Mouse (Mus musculus) embryonic stem cell, embryonic (primary cell): ENCODE results near the gene Ffar3.

ENCODE experiments used
- CTCF ChIA-PET, 4 experiments: fragments of 300-600 bp in 2 of 4; fragments of 350-600 bp in 2 of 4; sonication (Branson Sonifier 250); formaldehyde crosslinking; loops; one replicate each; lab custom pipeline; 2022; ENCODE audit warnings: inconsistent platforms in 2 of 4; lab: Charles Lee
- POLR2A ChIA-PET, 4 experiments: fragments of 300-600 bp in 2 of 4; fragments of 350-600 bp in 2 of 4; sonication (Branson Sonifier 250); formaldehyde crosslinking; loops; one replicate each; lab custom pipeline; 2022; ENCODE audit warnings: antibody characterized with exemption in 4 of 4, inconsistent platforms in 1 of 4; lab: Charles Lee

Gene Ffar3

DNA sequence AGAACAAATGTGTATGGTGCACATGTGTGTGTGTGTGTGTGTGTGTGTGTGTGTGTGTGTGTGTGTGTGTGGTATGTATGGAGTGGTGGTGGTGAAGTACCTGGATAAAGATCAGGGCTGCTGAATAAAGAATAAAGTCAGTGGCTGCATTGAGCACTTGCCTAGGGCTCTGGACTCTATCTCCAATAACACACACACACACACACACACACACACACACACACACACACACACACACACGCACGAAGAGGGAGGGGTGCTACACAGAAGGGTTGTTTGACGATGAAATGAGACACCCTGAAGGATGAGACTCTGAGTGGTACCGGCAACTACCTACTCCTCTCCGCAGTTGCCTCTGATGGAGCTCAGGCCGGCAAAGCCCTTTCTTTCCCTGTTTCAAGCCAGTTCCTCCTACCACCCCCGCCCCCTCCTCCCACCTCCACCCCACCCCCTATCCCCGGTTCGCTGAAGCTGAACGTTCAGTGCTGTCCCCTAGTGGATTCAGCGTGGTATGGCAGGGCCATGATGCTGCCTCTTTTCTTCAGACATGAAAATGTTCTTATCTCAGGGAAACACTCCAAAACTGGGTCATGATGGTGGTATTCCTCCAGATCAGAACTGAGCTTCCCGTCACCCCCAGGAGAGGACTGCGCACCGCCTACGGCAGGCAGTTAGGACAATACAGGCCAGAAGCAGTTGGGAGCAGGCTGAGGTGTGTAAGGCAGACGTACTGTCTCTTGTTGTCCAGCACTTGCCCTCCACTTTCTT is 3.8 kb upstream of the Ffar3 start:
- ChIA-PET POLR2A (interaction anchor here (0.5 to 3.1 kb wide), 40 partner anchors 9 to 411 kb away, joined by 3 to 20 read pairs (median 4); partner anchors contain the start of genes Fam187b (in 2 of the 4), Lsr (in 2 of the 4), Ffar2 (in 1 of the 4) and Usf2 (in 1 of the 4)), CTCF (interaction anchor here (0.5 to 6.7 kb wide), 76 partner anchors 8 to 1455 kb away, joined by 3 to 202 read pairs (median 4); partner anchors contain the start of genes Cd22 (in 1 of the 4), Etv2 (in 1 of the 4), Fam187b (in 1 of the 4) and Ffar2 (in 1 of the 4))

DNA sequence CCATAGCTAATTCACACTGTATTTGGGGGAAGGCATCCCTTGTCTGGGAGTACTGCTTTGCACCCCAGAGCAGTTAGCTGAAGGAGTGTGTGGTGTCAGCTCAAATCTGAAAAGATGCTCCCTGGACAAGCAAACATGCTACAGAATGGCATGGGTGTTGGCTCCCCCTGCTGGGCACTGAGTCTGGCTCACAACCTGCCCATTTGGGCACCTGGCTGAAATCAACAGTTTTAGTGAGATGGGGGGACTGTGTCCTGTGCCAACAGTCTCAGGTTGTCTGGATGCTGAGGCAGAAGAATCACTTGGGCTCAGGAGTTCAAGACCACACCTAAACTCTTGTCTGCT is 3.3 kb upstream of the Ffar3 start:
- ChIA-PET POLR2A (interaction anchor here (0.5 to 3.1 kb wide), 39 partner anchors 8 to 247 kb away, joined by 3 to 20 read pairs (median 5); partner anchors contain the start of genes Fam187b (in 2 of the 4), Lsr (in 2 of the 4) and Upk1a (in 1 of the 4)), CTCF (interaction anchor here (0.6 to 6.7 kb wide), 72 partner anchors 9 to 814 kb away, joined by 3 to 202 read pairs (median 4); partner anchors contain the start of genes Cd22 (in 1 of the 4), Cox7a1 (in 1 of the 4), Etv2 (in 1 of the 4) and Fam187b (in 1 of the 4))

DNA sequence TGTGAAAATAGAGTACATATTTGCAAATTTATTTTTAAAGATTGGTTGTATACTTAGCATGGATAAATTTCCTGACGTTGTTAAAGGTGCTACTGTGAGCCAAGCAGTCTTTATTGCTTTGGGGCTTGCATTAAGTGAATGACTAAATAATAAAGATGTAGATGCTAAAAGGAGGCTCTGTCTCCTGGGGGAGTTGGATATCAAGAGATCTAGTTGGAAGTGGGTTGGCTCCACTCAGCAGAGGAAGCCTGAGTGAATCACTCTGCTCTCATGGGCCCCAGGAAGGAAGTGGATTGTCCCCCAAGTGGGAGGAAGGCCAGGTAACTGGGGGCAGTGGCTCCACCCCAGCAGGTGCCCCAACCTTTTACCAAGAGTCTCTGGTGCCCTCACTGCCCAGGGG is 1.8 kb upstream of the Ffar3 start:
- ChIA-PET CTCF (interaction anchor here in 2 of 4 experiments (4.4 to 6.7 kb wide), 3 partner anchors 46 to 52 kb away, joined by 75 to 202 read pairs (median 115); no protein-coding TSS in a partner anchor), POLR2A (interaction anchor here in 2 of 4 experiments (2.4 to 3.1 kb wide), 2 partner anchors 47 to 116 kb away, joined by 8 to 14 read pairs; partner anchors contain the start of genes Fam187b (in 1 of the 2) and Lsr (in 1 of the 2))

GRCm38 (mm10) chr7:30851421-30851820 is 4.6 kb downstream of the Ffar3 start:
- ChIA-PET POLR2A (interaction anchor here (1.1 to 2.3 kb wide), 9 partner anchors 9 to 105 kb away, joined by 3 to 9 read pairs (median 4); partner anchors contain the start of gene Usf2 (in 1 of the 4)), CTCF (interaction anchor here in 2 of 4 experiments (1.3 to 1.4 kb wide), 2 partner anchors 9 to 41 kb away, joined by 3 to 5 read pairs; no protein-coding TSS in a partner anchor)

DNA sequence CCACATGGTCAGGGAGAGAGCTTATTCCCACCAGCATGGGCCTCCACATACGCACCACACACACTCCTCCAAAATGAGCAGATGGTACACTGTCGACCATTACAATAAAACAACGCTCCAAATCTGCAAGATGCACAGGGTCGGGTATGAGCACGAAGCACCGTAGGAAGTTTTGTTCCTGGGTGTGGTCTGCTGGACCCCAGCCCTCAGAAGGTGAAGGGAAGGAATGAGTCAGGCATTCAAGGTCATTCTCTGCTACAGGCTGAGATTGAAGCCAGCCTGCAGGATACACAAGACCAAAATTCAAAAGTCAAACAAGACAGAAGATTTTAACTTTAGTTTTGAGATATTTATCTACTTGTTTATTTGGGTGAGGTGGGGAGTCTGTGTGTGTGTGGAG is 8.0 kb downstream of the Ffar3 start:
- ChIA-PET CTCF (interaction anchor here in 3 of 4 experiments (0.5 to 2.1 kb wide), 4 partner anchors 11 to 250 kb away, joined by 3 to 11 read pairs (median 6); no protein-coding TSS in a partner anchor), POLR2A (interaction anchor here in 3 of 4 experiments (0.5 to 1.8 kb wide), 13 partner anchors 8 to 441 kb away, joined by 3 to 8 read pairs (median 4); partner anchors contain the start of genes Ffar3 (in 2 of the 3) and Ffar2 (in 1 of the 3))

DNA sequence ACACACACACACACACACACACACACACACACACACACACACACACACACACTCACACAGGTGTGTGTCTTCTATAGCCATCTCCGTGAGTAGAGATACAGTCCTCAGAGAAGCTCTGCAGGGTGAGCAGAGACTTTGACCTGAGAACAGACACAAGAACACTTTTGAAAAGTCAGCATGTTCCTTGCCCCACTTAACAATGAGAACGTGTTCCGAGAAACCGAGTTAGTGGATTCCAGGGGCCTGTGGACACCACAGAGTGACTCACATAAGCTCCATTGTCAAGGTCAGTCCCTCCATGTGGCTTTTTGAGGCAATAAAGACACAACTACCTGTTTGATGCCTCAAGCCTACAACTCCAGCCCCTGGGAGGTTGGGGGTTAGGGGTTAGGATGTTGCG is 8.6 kb downstream of the Ffar3 start:
- ChIA-PET POLR2A (interaction anchor here (0.5 to 1.8 kb wide), 12 partner anchors 8 to 440 kb away, joined by 3 to 8 read pairs (median 4); partner anchors contain the start of gene Ffar3 (in 2 of the 4)), CTCF (interaction anchor here in 2 of 4 experiments (1.0 to 2.1 kb wide), 2 partner anchors 12 to 13 kb away, joined by 3 to 9 read pairs; no protein-coding TSS in a partner anchor)

DNA sequence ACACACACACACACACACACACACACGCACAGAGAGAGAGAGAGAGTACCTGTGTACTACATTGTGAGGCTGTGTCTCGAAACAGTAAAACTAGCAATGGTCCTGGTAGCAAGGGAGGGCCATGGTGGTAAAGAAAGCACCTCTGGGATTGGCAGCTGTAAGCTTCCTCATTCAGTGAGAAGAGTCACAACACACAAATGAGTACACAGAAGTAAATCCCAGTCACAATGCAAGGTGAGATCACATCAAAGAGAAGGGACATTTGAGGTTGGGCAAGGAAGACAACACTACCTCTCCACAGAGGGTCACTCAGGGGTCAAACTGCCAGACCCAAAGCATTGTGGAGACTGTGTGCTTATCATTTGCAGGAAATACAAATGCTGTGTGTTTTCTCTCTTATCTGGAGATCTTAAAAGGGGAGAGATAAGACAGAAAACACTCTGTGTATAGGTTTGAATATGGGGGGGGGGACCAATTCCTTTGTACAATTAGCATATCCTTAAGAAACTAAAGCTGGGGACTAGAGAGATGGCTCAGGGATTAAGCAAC is 9.4 kb downstream of the Ffar3 start:
- ChIA-PET CTCF (interaction anchor here in 1 of 4 experiments (2.1 kb wide), 1 partner anchor 13 kb away, joined by 9 read pairs; no protein-coding TSS in a partner anchor), POLR2A (interaction anchor here (0.6 to 1.8 kb wide), 7 partner anchors 9 to 17 kb away, joined by 3 to 8 read pairs (median 3); partner anchors contain the start of gene Ffar3 (in 2 of the 4))

GRCm38 (mm10) chr7:30844676-30845297 is 11.2 kb downstream of the Ffar3 start:
- POLR2A ChIA-PET, result interaction anchor here (0.6 to 2.2 kb wide), 25 partner anchors 9 to 193 kb away, joined by 3 to 14 read pairs (median 4); partner anchors contain the start of genes Ffar3 (in 1 of the 4) and Usf2 (in 1 of the 4)
- CTCF ChIA-PET, result interaction anchor here in 3 of 4 experiments (0.7 to 2.0 kb wide), 11 partner anchors 9 to 214 kb away, joined by 3 to 9 read pairs (median 4); partner anchors contain the start of genes Ffar2 (in 1 of the 3) and Lgi4 (in 1 of the 3)

- CTCF ChIA-PET, result interaction anchor here in 2 of 4 experiments (0.7 to 1.3 kb wide), 4 partner anchors 10 to 36 kb away, joined by 3 to 5 read pairs (median 4); no protein-coding TSS in a partner anchor
- POLR2A ChIA-PET, result interaction anchor here in 1 of 4 experiments (0.7 to 1.6 kb wide), 5 partner anchors 9 to 22 kb away, joined by 3 to 7 read pairs (median 3); no protein-coding TSS in a partner anchor
Measured at GRCm38 (mm10) chr7:30842092-30842491, 13.9 kb downstream of the Ffar3 start.

DNA sequence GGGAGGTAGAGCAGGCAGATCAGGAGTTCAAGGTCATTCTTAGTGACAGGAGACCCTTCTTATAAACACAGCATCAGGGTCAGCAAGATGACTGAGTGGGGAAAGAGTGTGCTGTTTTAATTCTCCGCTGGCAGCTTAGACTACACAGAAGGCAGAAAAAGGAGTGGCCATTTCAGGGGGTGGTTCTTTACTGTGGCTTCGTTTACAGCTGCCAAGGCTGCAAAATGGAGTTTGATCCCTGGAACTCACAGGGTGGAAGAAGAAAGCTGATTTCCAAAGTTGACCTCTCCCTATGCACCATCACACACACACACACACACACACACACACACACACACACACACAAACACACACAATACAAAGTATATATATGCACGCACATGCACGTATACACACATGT is 14.6 kb downstream of the Ffar3 start:
- POLR2A ChIA-PET, result interaction anchor here in 3 of 4 experiments (0.7 to 1.6 kb wide), 3 partner anchors 14 to 124 kb away, joined by 3 to 4 read pairs (median 3); no protein-coding TSS in a partner anchor
- CTCF ChIA-PET, result no interaction called here

DNA sequence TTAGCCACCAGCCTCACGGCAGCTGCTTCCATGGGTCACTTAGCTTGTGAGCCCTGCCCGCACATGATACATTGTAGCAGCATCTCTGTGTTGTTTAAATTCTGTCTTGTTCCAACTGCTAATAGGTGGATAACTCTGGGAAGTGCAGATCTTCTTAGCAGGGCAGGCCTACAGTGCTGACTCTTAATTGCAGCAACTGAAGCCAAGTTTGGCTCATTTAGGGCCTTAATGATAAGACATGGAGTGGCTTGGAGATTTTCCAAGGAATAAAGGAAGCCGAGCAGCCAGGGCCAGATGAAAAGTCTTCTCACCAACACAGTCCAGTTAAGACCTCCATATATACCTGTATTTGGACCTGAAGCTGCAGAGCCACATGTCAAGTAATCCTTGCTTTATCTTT is 15.7 kb downstream of the Ffar3 start:
- CTCF ChIA-PET, result interaction anchor here in 2 of 4 experiments (0.6 kb wide), 2 partner anchors 74 to 163 kb away, joined by 4 to 11 read pairs; no protein-coding TSS in a partner anchor

DNA sequence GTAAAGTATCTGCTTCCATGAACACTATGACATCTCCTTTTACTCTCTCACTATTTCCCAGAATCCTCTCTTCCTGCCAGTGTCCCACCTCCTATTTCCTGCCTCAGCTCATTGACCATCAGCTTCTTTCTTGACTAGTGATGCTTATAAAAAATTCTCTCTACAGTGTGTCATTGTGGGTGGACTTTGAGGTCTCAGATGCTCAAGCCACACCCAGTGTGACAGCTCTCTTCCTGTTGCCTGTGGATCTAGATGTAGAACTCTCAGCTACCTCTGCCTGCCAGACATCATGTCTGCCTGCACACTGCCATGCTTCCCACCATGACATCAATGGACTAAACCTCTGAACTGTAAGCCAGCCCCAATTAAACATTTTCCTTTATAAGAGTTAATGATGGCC is 18.7 kb downstream of the Ffar3 start:
- ChIA-PET CTCF (interaction anchor here in 3 of 4 experiments (0.9 to 2.0 kb wide), 4 partner anchors 19 to 137 kb away, joined by 3 to 6 read pairs (median 3); partner anchors contain the start of gene Fam187b (in 1 of the 3)), POLR2A (interaction anchor here in 3 of 4 experiments (1.3 to 1.8 kb wide), 4 partner anchors 13 to 36 kb away, joined by 4 to 7 read pairs (median 4); partner anchors contain the start of gene Ffar2 (in 1 of the 3))

More for the DNA sequence above, 15.7 kb downstream of the Ffar3 start:
- POLR2A ChIA-PET, result interaction anchor here in 1 of 4 experiments (1.6 kb wide), 1 partner anchor 29 kb away, joined by 4 read pairs; no protein-coding TSS in a partner anchor

DNA sequence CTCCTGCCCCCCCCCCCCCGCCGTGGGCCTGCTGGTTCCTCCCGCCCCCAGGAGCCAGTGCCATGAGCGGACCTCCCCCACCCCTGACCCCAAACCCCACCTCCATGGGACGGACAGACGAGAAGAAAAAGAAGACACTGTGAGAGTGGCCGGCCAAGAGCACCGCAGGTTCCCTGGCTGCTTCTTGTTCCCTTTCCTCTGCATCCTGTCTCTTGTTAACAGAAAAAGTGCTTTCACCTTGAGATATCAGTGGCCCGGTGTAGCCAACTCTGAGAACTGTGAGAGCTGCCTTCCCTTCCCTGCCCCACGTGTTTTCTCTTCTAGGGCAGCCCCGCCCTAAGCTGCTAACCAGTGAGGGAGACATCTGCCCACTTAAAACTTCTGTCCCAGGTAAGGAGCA is 23.3 kb downstream of the Ffar3 start:
- ChIA-PET POLR2A (interaction anchor here in 3 of 4 experiments (0.7 to 1.6 kb wide), 9 partner anchors 9 to 121 kb away, joined by 3 to 7 read pairs (median 3); partner anchors contain the start of gene Ffar2 (in 1 of the 3)), CTCF (interaction anchor here in 2 of 4 experiments (0.9 to 1.9 kb wide), 5 partner anchors 10 to 27 kb away, joined by 3 to 5 read pairs (median 3); no protein-coding TSS in a partner anchor)

DNA sequence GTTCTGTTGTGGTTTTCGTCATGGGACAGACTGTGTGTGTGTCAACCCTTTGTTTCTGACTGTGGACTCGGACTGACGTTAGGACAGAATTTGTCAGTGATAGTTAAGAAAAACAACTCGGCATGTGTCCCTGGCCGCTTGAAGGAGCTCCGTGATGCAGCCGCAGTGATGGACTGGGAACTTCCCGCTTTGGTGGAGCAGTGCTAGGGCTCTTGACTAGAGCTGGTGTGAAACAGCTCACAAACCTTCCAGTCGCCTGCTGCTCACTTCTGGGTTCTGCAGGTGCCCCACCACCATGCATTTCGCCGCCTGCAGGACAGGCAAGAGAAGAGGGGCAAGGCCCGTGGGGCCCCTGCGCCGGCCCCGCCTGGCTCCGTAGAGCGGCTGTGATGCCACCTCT is 23.7 kb downstream of the Ffar3 start:
- ChIA-PET CTCF (interaction anchor here in 3 of 4 experiments (0.5 to 1.2 kb wide), 3 partner anchors 11 to 125 kb away, joined by 3 to 20 read pairs (median 3); no protein-coding TSS in a partner anchor), POLR2A (interaction anchor here in 3 of 4 experiments (0.5 to 1.6 kb wide), 10 partner anchors 8 to 388 kb away, joined by 3 to 7 read pairs (median 4); partner anchors contain the start of gene Ffar2 (in 1 of the 3))

GRCm38 (mm10) chr7:30829428-30829827 is 26.6 kb downstream of the Ffar3 start:
- ChIA-PET POLR2A (interaction anchor here (0.9 to 3.0 kb wide), 14 partner anchors 13 to 45 kb away, joined by 3 to 14 read pairs (median 4); partner anchors contain the start of gene Ffar3 (in 1 of the 4)), CTCF (interaction anchor here in 3 of 4 experiments (0.5 to 1.3 kb wide), 5 partner anchors 19 to 43 kb away, joined by 3 to 7 read pairs (median 3); no protein-coding TSS in a partner anchor)

- ChIA-PET CTCF (interaction anchor here in 2 of 4 experiments (0.5 to 1.3 kb wide), 2 partner anchors 19 to 33 kb away, joined by 5 to 7 read pairs; no protein-coding TSS in a partner anchor), POLR2A (interaction anchor here (0.9 to 3.0 kb wide), 14 partner anchors 12 to 45 kb away, joined by 3 to 14 read pairs (median 4); partner anchors contain the start of gene Ffar3 (in 1 of the 4))
Measured at GRCm38 (mm10) chr7:30828871-30829270, 27.1 kb downstream of the Ffar3 start.
